Mouse (Mus musculus) spleen, postnatal 10 days (tissue): ENCODE results near the gene Tfb1m.

Source experiments
- DNase-seq, 2 experiments: peaks; one replicate each; pipeline ENCODE4 v3.0.0; 2021 to 2022; ENCODE audit warnings: low spot score in 2 of 2

The Tfb1m gene

DNA sequence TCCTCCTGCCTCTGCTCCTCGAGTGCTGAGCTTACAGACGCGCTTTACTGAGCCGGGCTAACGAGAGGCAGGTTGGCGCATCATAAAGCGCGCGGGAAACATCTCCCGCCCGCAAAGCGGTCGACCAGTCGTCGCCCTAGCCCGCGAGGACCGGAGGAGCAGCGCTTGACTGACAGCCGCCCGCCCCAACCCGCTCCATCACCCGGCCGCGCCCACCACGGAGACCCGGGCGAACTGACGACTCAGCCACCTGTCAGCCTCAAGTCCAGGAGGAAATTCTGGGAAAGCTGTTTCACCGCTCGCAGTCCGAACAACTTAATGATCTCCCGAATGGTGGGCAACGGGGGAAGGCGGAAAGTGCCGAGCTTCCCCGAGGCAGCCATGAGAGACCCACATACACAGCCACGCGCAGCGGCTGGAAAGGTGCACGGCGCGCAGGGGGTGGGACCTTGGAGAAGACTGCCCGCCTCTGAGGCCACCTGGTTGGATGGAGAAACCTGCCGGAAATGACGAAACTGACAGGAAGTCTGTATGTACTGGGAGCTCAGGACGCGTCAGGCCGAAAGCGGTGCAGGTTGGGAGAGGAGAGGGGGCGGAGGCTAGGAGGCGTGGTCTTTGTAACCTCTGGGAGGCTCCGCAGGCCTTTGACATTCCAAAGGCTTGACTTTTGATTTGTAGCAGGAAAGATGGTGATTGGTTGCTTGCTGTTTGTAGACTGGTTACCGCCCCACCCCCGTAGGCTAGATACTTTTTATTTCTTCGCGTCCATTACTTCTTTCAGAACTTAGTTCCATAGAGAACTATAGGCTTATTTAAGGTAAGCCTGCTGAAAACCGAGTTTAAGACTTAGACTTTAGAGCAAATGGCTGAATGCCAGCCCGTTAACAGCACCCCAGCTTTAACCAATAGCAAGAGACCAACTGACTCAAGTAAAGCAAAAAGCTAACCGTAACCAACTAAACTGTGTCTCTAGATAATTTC, at the start of gene Tfb1m:
TSS of gene Tfb1m (minus strand) at position 451 of the 981 bp plus-strand sequence.
- DNase-seq, result peak; percentile 94 to 97

- no peak for DNase-seq
These were observed 45.5 kb upstream of the Tfb1m start for GRCm38 (mm10) chr17:3602954-3603672.

GRCm38 (mm10) chr17:3598393-3598792, 40.8 kb upstream of the Tfb1m start:
- DNase-seq, result no peak

DNA sequence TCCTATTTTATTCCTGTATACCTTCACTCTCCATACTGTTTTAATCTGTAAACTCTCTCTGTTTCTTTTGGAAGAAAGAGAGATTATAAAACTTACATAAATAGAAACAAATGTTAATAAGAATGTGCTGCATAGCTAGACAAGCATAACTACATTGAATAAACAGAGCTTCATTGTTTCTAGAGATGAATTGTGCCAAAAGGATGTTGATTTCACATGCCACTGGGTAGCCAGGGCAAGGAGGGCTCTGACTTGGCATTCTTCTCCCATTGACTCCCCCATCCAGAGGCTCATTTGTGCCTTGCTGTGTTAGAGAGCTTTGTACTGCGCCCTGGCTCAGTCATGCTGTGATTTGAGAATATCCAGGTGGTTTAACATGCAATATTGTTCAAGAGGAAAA, 40.3 kb upstream of the Tfb1m start:
- no peak for DNase-seq

GRCm38 (mm10) chr17:3597130-3597529, 39.5 kb upstream of the Tfb1m start:
- DNase-seq, result no peak

GRCm38 (mm10) chr17:3570876-3571275, 13.3 kb upstream of the Tfb1m start:
- DNase-seq, result peak in 1 of 2 experiments; percentile 61

DNA sequence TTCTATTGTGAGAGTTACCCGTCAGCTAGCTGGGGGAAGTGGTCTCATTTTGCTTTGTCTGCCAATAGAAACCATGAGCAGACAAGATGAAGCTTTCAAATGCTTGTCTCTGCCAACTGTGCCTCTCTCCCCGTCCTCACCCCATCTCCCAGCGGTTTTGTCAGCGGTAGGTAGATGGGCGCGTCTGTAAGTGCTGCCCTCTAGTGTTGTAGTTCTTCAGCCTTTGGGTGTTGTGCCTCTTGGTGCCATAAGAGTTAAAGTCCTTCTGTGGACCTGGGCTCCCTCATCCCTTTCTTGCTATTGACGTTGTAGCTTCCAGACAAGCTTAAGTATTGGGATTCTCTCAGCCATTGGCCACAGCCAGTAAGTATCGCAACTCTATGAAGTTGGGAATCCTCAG, 4.8 kb upstream of the Tfb1m start:
- DNase-seq, result peak in 1 of 2 experiments; percentile 32

- no peak for DNase-seq
These were observed 3.0 kb upstream of the Tfb1m start for GRCm38 (mm10) chr17:3560534-3560933.

GRCm38 (mm10) chr17:3558356-3558870, 832 bp upstream of the Tfb1m start:
- DNase-seq, result no peak

DNA sequence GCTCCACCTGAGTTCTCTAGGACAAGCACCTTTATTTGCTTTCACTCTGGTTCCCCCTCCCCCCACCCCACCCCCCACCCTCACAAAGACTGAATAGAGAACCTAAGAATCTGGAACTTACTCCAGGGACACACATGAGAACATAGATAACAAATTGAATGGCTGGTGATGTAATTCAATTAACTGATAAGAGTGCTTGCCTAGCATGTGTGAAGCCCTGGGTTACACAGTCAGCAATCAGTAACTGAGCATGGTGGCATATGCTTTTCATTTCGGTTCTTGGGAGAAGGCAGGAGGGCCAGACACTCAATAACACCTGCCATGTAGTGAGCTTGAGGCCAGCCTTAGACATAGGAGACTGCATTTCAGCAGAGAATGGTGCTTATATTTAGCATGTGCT, 1.3 kb downstream of the Tfb1m start:
- peak in 1 of 2 experiments; percentile 22 for DNase-seq

DNA sequence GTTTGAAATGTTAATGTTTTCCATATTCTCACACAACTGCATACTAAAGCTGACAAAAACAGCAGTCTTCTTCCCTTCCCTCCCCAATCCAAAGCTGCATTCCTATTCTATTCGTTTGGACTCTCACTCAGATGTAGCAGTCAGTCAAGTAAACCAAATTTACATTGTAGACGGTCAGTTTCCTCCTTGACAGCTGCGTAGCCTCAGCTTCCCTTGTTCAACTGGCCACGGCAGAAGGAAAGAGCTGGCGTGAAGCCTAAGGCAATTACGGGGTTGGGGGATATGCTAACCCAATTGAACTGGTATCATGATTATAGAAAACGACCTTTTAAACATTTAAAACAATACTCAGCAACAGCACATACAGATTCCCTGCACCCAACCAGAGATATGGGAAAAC, 9.9 kb downstream of the Tfb1m start:
- DNase-seq, result no peak

DNA sequence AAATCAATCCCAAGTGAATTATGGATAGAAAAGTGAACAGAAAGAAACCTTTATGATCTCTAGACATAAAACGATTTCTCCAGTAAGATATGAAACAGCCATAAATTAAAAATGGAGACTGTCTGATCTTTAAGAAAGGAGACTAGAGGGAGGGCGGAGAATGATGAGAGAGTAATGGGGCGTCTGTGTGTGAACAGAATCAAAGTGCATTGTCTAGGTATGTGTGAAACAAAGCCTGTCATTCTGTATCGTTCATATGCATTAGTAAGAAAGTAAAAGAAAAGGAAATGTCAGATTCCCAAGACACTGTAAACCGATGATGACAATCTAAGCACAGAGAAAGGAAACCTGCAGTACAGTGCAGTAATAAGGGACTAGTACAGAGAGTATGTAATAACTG, 16.5 kb downstream of the Tfb1m start:
- DNase-seq, result no peak

GRCm38 (mm10) chr17:3540304-3540703, 17.3 kb downstream of the Tfb1m start:
- DNase-seq, result no peak

GRCm38 (mm10) chr17:3533425-3533824, 24.2 kb downstream of the Tfb1m start:
- no peak for DNase-seq

DNA sequence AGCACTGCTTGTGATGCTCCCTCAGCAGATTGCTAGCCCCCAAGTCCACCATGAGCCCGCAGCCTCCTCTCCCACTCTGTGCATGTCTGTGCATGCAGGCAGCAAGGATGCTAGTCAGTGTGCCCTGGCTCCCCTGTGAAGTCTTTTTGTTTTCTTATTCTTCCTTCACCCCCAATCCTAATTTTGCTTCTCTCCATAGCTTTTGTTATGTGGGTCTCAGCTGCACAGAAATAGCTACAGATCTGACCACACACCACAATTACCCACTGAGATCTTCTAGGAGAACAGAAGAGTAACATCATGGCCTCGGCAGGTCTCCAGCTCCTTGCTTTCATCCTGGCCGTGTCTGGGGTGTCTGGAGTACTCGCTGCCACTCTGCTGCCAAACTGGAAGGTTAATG, 25.3 kb downstream of the Tfb1m start, which contains the start of gene Cldn20:
TSS of gene Cldn20 (plus strand) at position 301 of the 400 bp plus-strand sequence.
- DNase-seq, result no peak

- DNase-seq, result no peak
These were observed 25.9 kb downstream of the Tfb1m start for GRCm38 (mm10) chr17:3531641-3532040.

- DNase-seq, result no peak
These were observed 27.0 kb downstream of the Tfb1m start for GRCm38 (mm10) chr17:3530549-3530948.

DNA sequence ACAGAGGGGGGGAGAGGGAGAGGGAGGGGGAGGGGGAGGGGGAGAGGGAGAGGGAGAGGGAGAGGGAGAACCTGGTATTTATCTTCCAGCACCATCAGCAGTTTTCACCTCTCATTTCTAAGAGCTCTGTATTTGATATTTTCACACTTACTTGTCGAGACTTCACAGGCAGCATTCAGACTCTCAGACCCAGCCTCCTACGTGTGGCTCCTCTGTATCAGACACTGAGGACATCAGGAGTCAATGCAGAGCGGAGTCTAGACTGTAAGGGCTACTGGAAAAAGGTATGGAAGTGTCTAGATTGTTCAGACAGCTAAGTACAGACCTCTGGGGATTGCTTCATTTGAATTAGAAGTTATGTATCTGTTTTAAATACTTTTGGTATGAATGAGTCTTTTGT, 28.1 kb downstream of the Tfb1m start:
- no peak for DNase-seq

DNA sequence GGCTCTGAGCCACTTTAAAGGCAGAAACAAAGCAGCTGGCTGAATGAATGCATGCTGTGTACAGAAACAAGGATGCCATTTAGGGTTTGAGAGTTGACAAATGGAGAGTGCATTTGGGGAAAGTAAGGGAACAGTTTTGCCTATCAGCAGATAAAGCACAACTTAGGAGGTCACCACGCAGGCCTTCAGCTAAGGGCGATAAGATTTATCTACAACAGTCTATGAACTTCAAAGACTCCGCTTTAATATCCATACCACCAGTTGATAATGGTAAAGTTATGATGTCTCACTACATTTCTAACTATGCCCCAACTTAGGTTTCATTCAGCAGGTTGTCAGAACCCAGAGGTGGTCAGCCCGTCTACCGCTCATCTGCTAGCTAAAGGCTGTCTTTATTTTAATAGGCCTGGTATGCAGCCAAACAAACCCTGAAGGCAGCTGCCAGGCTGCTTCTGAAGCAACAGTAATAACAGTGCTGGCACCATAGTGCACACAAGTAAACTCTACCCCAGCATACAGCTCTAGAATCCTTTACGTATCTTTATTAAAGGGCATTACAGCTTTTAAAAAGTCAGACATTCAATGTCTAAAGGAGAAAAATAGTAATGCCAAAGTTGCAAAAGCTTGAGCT, 29.6 kb downstream of the Tfb1m start:
- no peak for DNase-seq

DNA sequence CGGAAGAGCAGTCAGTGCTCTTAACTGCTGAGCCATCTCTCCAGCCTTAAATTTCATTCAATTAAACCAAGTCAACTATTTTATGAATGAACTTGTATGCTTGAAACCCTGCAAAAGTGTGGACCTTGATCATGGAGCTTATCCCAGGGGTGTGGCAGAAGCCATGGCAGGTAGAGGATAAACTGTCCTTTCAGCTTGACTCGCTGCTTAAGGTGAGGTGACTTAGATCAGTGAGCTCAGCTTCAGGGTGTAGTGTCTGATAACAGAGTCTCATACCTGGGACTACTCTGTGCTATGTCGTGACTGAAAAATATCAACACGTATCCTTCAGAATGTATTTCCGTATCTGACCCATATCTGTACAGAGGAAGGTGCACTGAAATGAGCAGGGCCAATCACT, 37.2 kb downstream of the Tfb1m start:
- no peak for DNase-seq

DNA sequence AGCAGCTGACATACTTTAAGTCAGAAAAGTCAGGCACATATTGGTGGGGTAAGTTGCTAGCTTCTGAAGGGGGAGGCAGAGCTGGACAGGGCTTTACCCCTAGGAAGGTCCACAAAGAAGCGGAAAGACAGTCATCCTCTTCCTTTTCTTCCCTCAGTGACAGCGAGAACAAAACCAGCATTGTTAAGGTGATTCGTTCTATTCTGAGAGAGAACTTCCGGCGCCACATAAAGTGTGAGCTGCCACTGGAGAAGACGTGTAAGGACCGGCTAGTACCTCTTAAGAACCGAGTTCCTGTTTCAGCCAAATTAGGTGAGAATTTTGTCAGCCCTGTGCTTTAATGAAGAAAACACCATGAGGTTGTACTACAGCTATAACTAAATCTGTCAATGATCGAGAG, 41.2 kb downstream of the Tfb1m start:
- DNase-seq, result no peak

GRCm38 (mm10) chr17:3515851-3516250, 41.7 kb downstream of the Tfb1m start:
- DNase-seq, result no peak
